Mouse (Mus musculus) Muller cell, postnatal 12 days (primary cell): Measurements from ENCODE around the gene Plcl1.

Source experiments
- DNase-seq: peaks from one replicate; pipeline ENCODE4 v3.0.0-alpha.2; 2015; ENCODE audit errors: inconsistent ontology term

The Plcl1 gene

GRCm38 (mm10) chr1:55525100-55525499 is 119.4 kb downstream of the Plcl1 start:
- DNase-seq, result no peak

- DNase-seq, result no peak
Measured at GRCm38 (mm10) chr1:55525748-55526147, 120.0 kb downstream of the Plcl1 start.

- peak; percentile 96 for DNase-seq
Measured at GRCm38 (mm10) chr1:55528547-55529304, 123.0 kb downstream of the Plcl1 start.

GRCm38 (mm10) chr1:55533823-55534222 is 128.1 kb downstream of the Plcl1 start:
- peak; percentile 74 for DNase-seq

GRCm38 (mm10) chr1:55554405-55554804 is 148.7 kb downstream of the Plcl1 start:
- peak; percentile 58 for DNase-seq

- no peak for DNase-seq
Measured at GRCm38 (mm10) chr1:55557960-55558359, 152.2 kb downstream of the Plcl1 start.

- DNase-seq, result no peak
Measured at GRCm38 (mm10) chr1:55558409-55558808, 152.7 kb downstream of the Plcl1 start.

- DNase-seq, result no peak
Measured at GRCm38 (mm10) chr1:55559998-55560397, 154.3 kb downstream of the Plcl1 start.

GRCm38 (mm10) chr1:55565933-55566332 is 160.2 kb downstream of the Plcl1 start:
- no peak for DNase-seq

- no peak for DNase-seq
Measured at GRCm38 (mm10) chr1:55567801-55568360, 162.2 kb downstream of the Plcl1 start.

- peak; percentile 67 for DNase-seq
Measured at GRCm38 (mm10) chr1:55570225-55570624, 164.5 kb downstream of the Plcl1 start.

GRCm38 (mm10) chr1:55571399-55571798 is 165.7 kb downstream of the Plcl1 start:
- no peak for DNase-seq

- DNase-seq, result no peak
Measured at GRCm38 (mm10) chr1:55572202-55572601, 166.5 kb downstream of the Plcl1 start.

GRCm38 (mm10) chr1:55572664-55573063 is 166.9 kb downstream of the Plcl1 start:
- no peak for DNase-seq

- peak; percentile 64 for DNase-seq
Measured at GRCm38 (mm10) chr1:55575916-55576315, 170.2 kb downstream of the Plcl1 start.

- no peak for DNase-seq
Measured at GRCm38 (mm10) chr1:55581752-55582151, 176.0 kb downstream of the Plcl1 start.

- no peak for DNase-seq
Measured at GRCm38 (mm10) chr1:55585441-55585840, 179.7 kb downstream of the Plcl1 start.

GRCm38 (mm10) chr1:55588090-55588489 is 182.4 kb downstream of the Plcl1 start:
- DNase-seq, result no peak

GRCm38 (mm10) chr1:55590047-55590446 is 184.3 kb downstream of the Plcl1 start:
- DNase-seq, result no peak

- no peak for DNase-seq
Measured at GRCm38 (mm10) chr1:55600496-55600895, 194.8 kb downstream of the Plcl1 start.

GRCm38 (mm10) chr1:55604593-55604992 is 198.9 kb downstream of the Plcl1 start:
- DNase-seq, result no peak

- no peak for DNase-seq
Measured at GRCm38 (mm10) chr1:55605450-55605849, 199.7 kb downstream of the Plcl1 start.

- DNase-seq, result no peak
Measured at GRCm38 (mm10) chr1:55605956-55606355, 200.2 kb downstream of the Plcl1 start.
